Mouse (Mus musculus): ENCODE data around the gene Tmem41a. TPM values are rescaled to one million over a fixed set of nuclear protein-coding genes. Genes with fewer than 3 reads are reported as not detected.
A peak's percentile ranks its signal among the peaks of the same experiment; 100 is the strongest.
"Not testable (repeated sequence)": the region's sequence is repeated elsewhere in the genome, so short reads cannot be mapped to it uniquely, and the experiment has no call there.

Tmem41a gene
- polyA plus RNA-seq (2012; rRNA removed), result 15.2 and 17.5 TPM in 2 replicates

GRCm38 (mm10) chr16:21946761-21947715, at the start of gene Tmem41a:
Gene Tmem41a, minus strand, starts transcription at chr16:21947552.
- Histone ChIP-seq H3K36me3 (ENCODE audit: control insufficient read depth, insufficient read depth, low read length) (no peaks in the 10 kb centered on the region), H3K27me3 (replicated peaks; ENCODE audit: control insufficient read depth, insufficient read depth, low read length) (no peaks in the 10 kb centered on the region), H3K4me3 (ENCODE audit: insufficient read depth, low read depth, low read length) (peak within 1 kb of the TSS; percentile 74), H3K4me1 (ENCODE audit: control insufficient read depth, insufficient read depth, low read length) (peaks cover 3% of the 10 kb centered on the region; the same call in 1 of the 2 replicates), H3K27ac (ENCODE audit: insufficient read depth, low read depth, low read length) (peak within 1 kb of the TSS; percentile 54)
- peak; percentile 95 for DNase-seq
- 2% methylated on average over 63 of the region's 63 CpGs for WGBS
- TF ChIP-seq CTCF (conservative IDR thresholded peaks at IDR 0.05; ENCODE audit: insufficient read depth, insufficient read length, low read depth, low read length) (no peak), POLR2A (IDR thresholded peaks at IDR 0.05; ENCODE audit: low read depth, low read length) (no peak)

GRCm38 (mm10) chr16:21996402-21996801, 49.0 kb upstream of the Tmem41a start:
- TF ChIP-seq POLR2A (IDR thresholded peaks at IDR 0.05; ENCODE audit: low read depth, low read length), result no peak
- no peak for TF ChIP-seq CTCF (conservative IDR thresholded peaks at IDR 0.05; ENCODE audit: insufficient read depth, insufficient read length, low read depth, low read length)
- DNase-seq, result no peak
- Histone ChIP-seq H3K4me1 (ENCODE audit: control insufficient read depth, insufficient read depth, low read length) (0 out of 2 replicates have a peak, but pooled peaks cover 4% of the 10 kb centered on the region), H3K4me3 (ENCODE audit: insufficient read depth, low read depth, low read length) (no peak overlapping the region), H3K27me3 (replicated peaks; ENCODE audit: control insufficient read depth, insufficient read depth, low read length) (no peaks in the 10 kb centered on the region), H3K36me3 (ENCODE audit: control insufficient read depth, insufficient read depth, low read length) (no peaks in the 10 kb centered on the region), H3K27ac (ENCODE audit: insufficient read depth, low read depth, low read length) (no peak overlapping the region)
- 53% methylated on average over 4 of the region's 4 CpGs for WGBS

DNA sequence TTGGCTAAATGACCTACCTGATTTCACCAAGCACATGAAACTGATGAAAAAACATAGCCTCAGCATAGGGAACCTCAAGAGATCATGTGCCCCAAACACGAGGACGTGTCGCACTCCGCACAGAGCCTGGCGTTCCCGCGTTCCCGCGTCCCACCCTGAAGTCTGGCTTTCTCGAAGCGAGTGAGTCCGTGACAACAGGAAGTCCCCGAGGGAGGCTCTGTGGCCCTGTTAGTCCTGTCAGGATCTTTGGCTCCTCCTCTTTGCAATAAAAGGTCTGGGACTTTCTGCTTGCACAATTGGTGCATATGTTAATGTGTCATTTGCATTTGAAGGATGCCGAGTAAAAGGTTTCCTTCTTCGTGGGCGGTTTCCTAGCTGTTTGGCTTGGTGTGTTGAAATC, 48.0 kb upstream of the Tmem41a start, which contains the start of gene Liph:
Gene Liph, minus strand, starts transcription at position 360 of the 400 bp plus-strand sequence.
- Histone ChIP-seq H3K36me3 (ENCODE audit: control insufficient read depth, insufficient read depth, low read length) (no peaks in the 10 kb centered on the region), H3K4me3 (ENCODE audit: insufficient read depth, low read depth, low read length) (peak within 1 kb of the TSS; percentile 48), H3K27me3 (replicated peaks; ENCODE audit: control insufficient read depth, insufficient read depth, low read length) (no peaks in the 10 kb centered on the region), H3K27ac (ENCODE audit: insufficient read depth, low read depth, low read length) (no peak within 1 kb of the TSS), H3K4me1 (ENCODE audit: control insufficient read depth, insufficient read depth, low read length) (0 out of 2 replicates have a peak, but pooled peaks cover 4% of the 10 kb centered on the region)
- WGBS, result 5% methylated on average over 16 of the region's 16 CpGs
- TF ChIP-seq CTCF (conservative IDR thresholded peaks at IDR 0.05; ENCODE audit: insufficient read depth, insufficient read length, low read depth, low read length) (no peak), POLR2A (IDR thresholded peaks at IDR 0.05; ENCODE audit: low read depth, low read length) (no peak)
- peak; percentile 38 for DNase-seq

DNA sequence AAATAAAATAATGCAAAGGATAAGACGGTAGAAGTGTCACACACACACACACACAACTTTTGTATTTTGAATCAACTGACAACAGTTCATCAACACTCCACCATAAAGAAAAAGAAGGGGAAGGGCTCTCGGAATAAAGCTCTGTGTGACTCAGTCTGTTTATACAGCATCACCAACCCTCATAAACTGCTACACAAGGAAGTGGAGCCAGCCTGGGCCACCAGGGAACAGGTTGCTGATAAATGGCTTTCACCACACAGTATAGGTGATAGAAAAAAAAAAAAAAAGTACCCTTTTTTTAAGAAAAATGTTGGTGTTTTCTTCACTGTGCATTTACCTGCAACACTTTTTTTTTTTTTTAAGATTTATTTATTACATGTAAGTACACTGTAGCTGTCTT, 44.4 kb upstream of the Tmem41a start:
- TF ChIP-seq POLR2A (IDR thresholded peaks at IDR 0.05; ENCODE audit: low read depth, low read length), result no peak
- no peak for TF ChIP-seq CTCF (conservative IDR thresholded peaks at IDR 0.05; ENCODE audit: insufficient read depth, insufficient read length, low read depth, low read length)

DNA sequence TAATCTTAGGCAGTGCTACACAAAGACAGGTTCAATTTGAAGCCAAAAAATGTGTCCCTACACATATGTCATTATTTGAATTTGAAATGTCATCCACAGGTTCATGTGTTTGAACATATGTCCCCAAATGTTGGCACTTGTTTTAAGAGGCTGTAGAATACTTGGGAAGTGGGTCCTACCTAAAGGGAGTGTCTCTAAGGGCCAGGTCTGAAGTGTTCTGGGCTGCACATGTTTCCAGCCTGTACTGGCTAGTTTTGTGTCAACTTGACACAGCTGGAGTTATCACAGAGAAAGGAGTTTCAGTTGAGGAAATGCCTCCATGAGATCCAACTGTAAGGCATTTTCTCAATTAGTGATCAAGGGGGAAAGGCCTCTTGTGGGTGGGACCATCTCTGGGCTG, 43.5 kb upstream of the Tmem41a start:
- H3K36me3 ChIP-seq (ENCODE audit: control insufficient read depth, insufficient read depth, low read length); DNase-seq; H3K4me1 ChIP-seq (ENCODE audit: control insufficient read depth, insufficient read depth, low read length); H3K27me3 ChIP-seq (replicated peaks; ENCODE audit: control insufficient read depth, insufficient read depth, low read length); H3K4me3 ChIP-seq (ENCODE audit: insufficient read depth, low read depth, low read length); H3K27ac ChIP-seq (ENCODE audit: insufficient read depth, low read depth, low read length): not testable (repeated sequence)

More for the DNA sequence above, 44.4 kb upstream of the Tmem41a start:
- Histone ChIP-seq H3K4me1 (ENCODE audit: control insufficient read depth, insufficient read depth, low read length) (0 out of 2 replicates have a peak, but pooled peaks cover 4% of the 10 kb centered on the region), H3K27ac (ENCODE audit: insufficient read depth, low read depth, low read length) (no peak overlapping the region), H3K36me3 (ENCODE audit: control insufficient read depth, insufficient read depth, low read length) (no peaks in the 10 kb centered on the region), H3K4me3 (ENCODE audit: insufficient read depth, low read depth, low read length) (no peak overlapping the region), H3K27me3 (replicated peaks; ENCODE audit: control insufficient read depth, insufficient read depth, low read length) (no peaks in the 10 kb centered on the region)
- WGBS, result 85% methylated on average over 2 of the region's 2 CpGs
- DNase-seq, result no peak

- WGBS, result 58% methylated on average over 5 of the region's 5 CpGs
Observed at GRCm38 (mm10) chr16:21987956-21988355, 40.6 kb upstream of the Tmem41a start.

DNA sequence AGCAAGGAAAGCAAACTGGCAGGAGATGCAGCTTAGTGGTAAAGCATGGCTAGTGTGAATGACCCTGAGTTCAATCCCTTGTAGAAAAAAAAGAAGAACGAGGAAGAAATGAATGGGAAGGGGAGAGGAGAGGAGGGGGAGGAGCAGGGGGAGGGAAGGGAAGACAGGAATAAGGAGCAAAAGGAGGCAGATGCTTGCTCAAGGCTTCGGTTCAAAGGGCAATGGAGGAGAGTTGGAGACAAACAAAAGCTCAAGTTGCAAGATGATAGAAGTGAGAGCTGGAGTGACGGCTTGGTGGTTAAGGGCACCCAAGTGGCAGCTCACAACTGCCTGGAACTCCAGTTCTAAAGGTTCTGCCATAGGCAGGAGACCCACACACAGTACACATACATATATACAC, 38.8 kb upstream of the Tmem41a start:
- DNase-seq, result no peak
- TF ChIP-seq POLR2A (IDR thresholded peaks at IDR 0.05; ENCODE audit: low read depth, low read length), result no peak
- no peak for TF ChIP-seq CTCF (conservative IDR thresholded peaks at IDR 0.05; ENCODE audit: insufficient read depth, insufficient read length, low read depth, low read length)
- Histone ChIP-seq H3K36me3 (ENCODE audit: control insufficient read depth, insufficient read depth, low read length) (no peaks in the 10 kb centered on the region), H3K4me3 (ENCODE audit: insufficient read depth, low read depth, low read length) (no peak overlapping the region), H3K27me3 (replicated peaks; ENCODE audit: control insufficient read depth, insufficient read depth, low read length) (no peaks in the 10 kb centered on the region), H3K4me1 (ENCODE audit: control insufficient read depth, insufficient read depth, low read length) (no peaks in the 10 kb centered on the region), H3K27ac (ENCODE audit: insufficient read depth, low read depth, low read length) (no peak overlapping the region)
- WGBS, result 33% methylated on average over 3 of the region's 3 CpGs

More at GRCm38 (mm10) chr16:21987956-21988355, 40.6 kb upstream of the Tmem41a start:
- TF ChIP-seq CTCF (conservative IDR thresholded peaks at IDR 0.05; ENCODE audit: insufficient read depth, insufficient read length, low read depth, low read length) (no peak), POLR2A (IDR thresholded peaks at IDR 0.05; ENCODE audit: low read depth, low read length) (no peak)
- H3K4me3 ChIP-seq (ENCODE audit: insufficient read depth, low read depth, low read length), result no peak overlapping the region
- no peaks in the 10 kb centered on the region for H3K27me3 ChIP-seq (replicated peaks; ENCODE audit: control insufficient read depth, insufficient read depth, low read length)
- no peak for DNase-seq
- no peaks in the 10 kb centered on the region for H3K36me3 ChIP-seq (ENCODE audit: control insufficient read depth, insufficient read depth, low read length)
- no peak overlapping the region for H3K27ac ChIP-seq (ENCODE audit: insufficient read depth, low read depth, low read length)
- H3K4me1 ChIP-seq (ENCODE audit: control insufficient read depth, insufficient read depth, low read length), result no peaks in the 10 kb centered on the region

All from kidney, adult 2 months (tissue).